Mouse (Mus musculus): Measurements from ENCODE around the gene Tspan14.

Gene Tspan14

DNA sequence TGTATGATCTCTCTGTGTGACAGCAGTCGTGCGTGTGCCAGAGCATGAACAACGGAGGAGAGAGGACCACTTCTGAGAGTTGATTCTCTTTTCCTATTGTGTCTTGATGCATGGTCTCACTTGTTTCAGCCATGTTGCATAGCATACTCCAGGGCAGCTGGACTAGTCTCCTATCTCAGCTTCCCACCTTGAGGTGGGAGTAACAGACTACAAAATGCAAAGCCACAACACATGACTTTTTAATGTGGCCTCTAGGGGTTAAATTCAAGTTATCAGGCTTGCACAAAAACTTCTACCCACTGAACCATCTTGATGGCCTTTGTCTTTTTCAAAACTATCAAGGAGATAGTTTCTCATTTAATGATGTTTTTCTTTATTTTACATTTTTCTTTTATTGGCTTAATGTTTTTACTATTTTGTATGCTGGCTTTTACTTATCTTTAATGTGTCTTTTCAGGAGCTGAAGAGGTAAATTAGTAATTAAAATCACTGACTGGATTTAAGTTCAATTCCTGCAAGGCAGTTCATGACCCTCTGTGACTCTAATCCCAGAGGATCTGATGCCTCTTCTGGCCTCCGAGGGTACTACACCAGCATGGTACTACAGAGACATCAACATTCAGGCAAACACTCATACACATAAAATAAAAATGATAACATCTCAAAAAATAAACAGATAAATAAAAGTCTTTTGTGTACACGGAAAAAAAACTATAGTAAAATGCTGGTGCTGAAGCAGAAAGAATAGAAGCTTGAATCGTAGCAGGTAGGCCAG lies 80.0 kb downstream of the Tspan14 start:
- no peak for DNase-seq (ENCODE audit: low read depth, low spot score)

DNA sequence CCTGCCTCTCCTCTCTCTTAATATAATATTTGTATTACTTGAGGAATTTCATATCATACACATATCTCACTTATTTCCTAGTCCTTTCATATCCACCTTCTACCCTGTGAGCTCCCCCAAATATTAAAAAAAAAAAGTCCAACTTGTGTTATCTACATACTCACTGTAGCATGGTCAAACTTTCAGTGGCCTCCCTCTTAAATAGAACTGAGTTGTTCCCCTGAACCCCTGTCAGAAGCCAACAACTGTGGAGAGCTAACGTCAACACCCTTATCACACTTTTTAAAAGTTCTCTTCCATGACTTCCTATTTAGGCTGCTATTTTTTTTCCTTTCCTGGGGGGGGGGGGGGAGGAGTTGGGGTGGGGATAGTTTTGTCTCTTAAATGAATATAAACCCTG lies 80.9 kb downstream of the Tspan14 start:
- DNase-seq (ENCODE audit: low read depth, low spot score) = no peak

DNA sequence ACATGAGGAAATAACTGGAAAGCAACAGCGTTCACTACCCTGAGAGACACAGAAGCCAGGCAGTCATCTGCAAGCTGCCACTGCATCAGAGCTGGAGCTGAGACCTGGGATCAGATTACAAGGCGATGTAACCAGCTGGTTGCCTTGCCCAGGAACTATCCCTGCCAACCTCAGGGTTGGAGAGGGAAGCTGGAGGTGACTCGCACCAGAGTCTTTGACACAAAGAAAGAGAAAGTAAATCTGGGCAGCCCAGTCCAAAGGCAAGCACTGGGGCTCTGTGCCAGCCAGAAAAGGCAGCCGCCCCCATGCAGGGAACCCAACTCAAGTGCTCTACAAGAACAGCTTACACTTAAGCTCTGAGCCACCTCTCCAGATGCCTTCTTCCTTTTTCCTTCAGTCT lies 81.4 kb downstream of the Tspan14 start:
- DNase-seq (ENCODE audit: low read depth, low spot score) = peak; percentile 74

DNA sequence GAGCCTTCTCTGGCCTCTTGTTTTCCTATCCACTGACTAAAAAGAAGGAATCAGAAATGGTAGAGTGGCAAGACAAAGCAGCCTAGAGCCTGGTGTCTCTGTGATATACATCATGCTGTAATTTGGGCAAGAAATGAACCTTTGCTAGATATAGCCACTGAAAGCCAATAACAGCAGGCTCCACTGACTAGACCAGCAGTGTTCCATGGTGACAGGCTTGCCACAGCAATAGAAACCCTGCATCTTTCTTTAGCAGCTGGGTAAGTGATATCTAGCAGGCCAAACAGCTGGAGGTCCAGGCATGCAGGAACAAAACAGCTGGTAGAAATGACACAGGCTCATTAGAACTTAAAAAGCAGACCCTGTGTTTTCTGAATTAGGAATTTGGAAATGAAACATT lies 92.0 kb downstream of the Tspan14 start:
- DNase-seq (ENCODE audit: low read depth, low spot score) = no peak

DNA sequence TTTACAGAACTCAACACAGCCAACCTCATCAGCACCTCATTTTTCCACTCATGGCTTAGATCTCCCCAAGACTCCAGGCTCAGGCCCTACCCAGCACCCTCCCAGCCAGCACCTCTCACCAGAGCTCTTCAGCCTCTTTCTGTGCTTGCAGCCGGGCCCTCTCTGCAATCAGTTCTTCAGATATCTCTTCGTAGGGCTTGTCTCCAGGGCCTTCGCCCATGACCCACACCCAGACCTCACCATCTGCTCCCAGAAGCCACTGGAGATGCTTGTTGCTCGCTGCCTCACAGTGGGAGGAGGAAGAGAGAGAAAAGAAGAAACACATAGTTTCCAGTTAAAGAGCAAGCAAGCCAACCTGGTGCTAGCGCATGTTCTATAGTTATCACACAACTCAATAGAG lies 92.6 kb downstream of the Tspan14 start:
- DNase-seq (ENCODE audit: low read depth, low spot score) = no peak

DNA sequence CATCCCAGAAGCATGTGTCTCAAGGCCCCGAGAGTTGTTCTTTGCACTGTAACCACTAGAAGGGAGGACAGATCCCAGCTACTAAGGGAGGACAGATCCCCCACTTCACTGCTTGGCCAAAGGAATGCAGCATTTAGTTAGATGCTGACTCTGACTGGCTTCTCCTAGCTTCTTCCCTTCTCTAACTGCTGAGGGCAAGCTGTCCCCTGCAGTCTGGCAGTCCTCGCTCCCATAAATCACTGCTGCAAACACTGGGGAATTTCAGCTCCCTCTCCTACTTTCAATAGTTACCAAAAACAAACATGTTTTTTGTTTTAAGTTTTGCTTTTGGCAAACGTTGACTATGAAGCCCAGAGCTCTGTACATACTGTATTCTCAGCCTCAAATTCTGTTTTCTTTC lies 96.0 kb downstream of the Tspan14 start:
- DNase-seq (ENCODE audit: low read depth, low spot score) = no peak

DNA sequence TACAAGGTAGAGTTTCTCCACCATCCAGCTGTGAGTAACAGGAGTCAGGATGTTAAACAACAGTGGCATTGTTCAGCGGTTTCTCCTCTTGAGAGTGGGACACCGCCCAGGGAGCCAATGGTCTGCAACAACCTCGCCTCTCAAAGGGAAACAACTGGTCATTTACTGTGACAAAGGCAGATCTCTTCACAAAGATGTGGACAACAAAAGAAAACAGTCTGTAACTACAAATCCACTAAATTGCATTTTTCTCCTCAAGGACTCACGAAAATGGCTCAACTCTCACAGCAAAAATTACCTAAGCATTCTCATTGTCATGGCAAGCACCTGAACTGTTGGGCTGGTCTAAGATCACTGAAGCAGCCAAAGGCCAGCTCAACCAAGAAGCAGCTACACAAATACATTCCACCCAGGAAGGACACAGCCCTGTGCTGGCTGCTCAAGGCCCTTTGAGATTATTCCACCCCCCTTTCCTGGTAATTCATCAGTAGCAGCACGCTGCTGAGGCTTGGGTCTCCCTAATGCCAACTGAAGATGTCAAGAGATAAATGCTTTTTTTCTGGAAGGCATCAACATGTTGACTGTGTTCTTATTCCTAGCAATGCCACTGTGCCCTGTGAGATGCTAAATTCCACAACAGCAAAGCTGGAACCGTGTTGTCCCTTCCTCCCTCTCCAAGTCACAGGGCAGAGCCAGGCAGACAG lies 101.6 kb downstream of the Tspan14 start:
- DNase-seq (ENCODE audit: low read depth, low spot score) = no peak

DNA sequence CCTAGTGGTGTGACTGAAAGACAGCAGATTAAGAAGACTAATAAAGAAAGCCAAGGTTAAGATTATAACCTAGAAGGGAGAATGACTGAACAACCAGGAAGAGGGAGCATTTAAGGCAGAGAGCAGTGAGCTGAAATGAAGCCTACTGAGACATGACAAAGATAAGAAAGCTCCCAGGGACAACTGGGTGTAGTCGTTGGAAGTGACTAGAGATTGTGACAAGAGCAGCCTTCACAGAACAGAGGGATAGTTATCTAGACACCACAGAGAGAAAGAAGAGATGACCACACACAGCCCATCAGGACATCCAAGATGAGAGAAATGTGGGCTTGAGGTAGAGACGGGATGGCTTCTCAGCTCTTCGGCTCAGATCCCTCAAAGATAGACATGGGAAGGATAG lies 102.9 kb downstream of the Tspan14 start:
- DNase-seq (ENCODE audit: low read depth, low spot score) = no peak

DNA sequence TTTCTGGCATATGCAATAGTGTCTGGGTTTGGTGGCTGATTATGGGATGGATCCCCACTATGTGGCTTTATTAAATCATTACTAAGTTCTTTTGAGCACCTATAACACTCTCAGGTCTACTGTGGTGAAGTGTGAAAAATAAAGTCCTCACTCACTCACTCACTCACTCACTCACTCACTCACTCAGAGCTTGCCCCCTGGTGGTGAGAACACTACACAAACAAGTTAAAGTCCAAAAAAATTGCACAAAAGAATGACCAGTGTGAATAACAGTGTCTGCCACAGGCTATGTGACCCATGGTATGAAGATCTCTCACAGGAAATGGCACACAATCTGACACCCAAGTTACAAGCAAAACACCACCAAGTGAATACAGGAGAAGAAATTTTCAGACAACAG lies 103.6 kb downstream of the Tspan14 start:
- DNase-seq (ENCODE audit: low read depth, low spot score) = no peak

Measured in brain, adult 2 months (tissue).